Mouse (Mus musculus) spleen, postnatal 14 days (tissue): Measurements from ENCODE around the gene Pop4.
"Not testable (repeated sequence)": the region's sequence is repeated elsewhere in the genome, so short reads cannot be mapped to it uniquely, and the experiment has no call there.

Experiments
- DNase-seq, 2 experiments: peaks; one replicate each; pipeline ENCODE4 v3.0.0; 2021 to 2022; ENCODE audit warnings: low spot score in 2 of 2

The Pop4 gene

GRCm38 (mm10) chr7:38270703-38271510 is at the start of gene Pop4:
Gene Pop4 (minus strand): TSS chr7:38271423.
- peak; percentile 69 to 86 for DNase-seq

DNA sequence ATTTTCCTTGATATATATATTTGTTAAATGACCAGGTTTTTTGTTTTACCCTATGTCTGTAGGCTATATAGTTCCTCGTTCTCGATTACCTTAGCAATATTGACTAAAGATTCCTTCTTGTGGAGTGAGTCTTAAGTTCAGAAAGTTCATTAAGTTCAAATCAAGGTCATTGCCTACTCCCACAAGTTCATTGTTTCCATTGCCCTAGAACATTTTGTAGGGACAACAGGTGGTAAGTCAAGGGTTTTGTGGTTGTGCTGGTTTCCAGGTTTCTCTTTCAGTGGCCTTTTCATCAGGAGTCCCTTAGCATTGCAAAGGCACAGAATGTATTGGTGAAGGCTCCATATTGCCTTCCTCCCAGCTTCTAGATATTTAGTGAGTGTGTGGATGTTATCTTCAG is 49.4 kb upstream of the Pop4 start:
- DNase-seq, result no peak

DNA sequence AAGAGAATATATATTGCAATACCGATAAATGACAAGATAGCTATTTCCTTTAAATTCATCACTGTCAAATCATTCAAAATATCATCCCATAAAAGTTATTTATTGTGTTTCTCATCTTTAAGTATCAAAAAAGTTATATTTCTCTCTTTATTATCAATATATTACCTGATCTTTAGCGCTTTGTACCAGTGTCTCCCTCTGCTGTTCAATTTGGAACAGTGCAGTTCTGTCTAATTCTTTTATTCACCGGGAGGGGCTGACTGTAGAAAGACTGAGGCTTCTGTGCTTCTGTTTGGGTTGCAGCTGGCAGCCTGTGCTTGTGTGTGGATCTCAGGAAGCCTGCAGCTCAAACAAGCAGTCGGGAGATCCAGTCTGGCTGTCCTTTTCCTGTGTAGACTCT is 11.0 kb upstream of the Pop4 start:
- not testable (repeated sequence) for DNase-seq

- no peak for DNase-seq
Measured at GRCm38 (mm10) chr7:38272551-38272950, 1.3 kb upstream of the Pop4 start.

DNA sequence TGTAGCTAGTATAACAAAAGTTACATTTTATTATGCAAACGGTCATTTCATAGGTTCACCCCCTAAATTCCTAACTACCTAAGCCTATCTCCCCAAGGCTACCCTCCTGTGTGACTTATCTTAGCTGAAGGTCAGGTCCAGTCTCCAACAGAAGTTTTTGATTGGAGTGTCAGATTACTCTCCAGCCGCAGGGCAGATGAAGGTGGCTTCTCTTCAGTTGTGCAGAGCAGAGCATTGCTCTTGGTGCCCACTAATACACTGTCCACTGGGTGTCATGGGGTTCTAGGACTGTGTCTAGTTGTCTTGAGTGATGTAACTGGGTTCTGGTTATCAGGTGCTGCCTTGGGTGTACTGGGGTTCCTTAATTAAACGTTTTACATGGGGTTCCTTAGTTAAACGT is 636 bp upstream of the Pop4 start:
- no peak for DNase-seq

- DNase-seq, result no peak
Measured at GRCm38 (mm10) chr7:38271511-38271811, 238 bp upstream of the Pop4 start.

DNA sequence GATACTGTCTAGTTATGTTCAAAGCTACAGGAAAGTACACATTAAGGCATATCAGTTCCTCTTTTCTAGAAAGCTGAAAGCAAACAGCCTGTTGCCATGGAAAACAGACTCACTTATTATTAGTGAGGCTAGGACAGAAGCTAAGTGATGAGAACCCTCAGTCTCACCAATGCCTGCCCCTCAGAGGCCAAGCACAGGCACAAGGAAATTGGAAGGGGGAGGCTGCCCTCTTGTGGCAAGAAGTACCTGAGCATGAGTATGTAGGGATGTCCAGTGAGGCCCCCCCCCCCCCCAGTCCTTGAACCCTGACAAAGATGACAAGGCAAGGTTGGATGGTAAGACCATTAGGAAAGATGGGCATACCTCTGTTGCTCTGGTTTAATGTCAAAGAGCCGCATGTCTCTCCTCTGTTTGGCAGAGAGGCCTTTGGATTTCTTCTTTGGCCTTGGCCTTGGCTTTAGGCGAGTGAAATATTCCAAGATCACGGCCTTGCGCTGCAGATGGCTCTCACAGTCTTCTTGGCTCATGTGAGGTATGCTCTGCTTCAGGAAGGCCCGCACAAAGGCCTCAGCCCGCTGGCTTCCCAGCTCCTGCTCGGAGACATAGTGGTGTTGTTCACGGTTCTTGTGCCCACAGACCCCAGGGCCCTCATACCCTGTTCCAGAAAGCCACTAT is 4.1 kb downstream of the Pop4 start:
- DNase-seq, result peak in 1 of 2 experiments; percentile 7

DNA sequence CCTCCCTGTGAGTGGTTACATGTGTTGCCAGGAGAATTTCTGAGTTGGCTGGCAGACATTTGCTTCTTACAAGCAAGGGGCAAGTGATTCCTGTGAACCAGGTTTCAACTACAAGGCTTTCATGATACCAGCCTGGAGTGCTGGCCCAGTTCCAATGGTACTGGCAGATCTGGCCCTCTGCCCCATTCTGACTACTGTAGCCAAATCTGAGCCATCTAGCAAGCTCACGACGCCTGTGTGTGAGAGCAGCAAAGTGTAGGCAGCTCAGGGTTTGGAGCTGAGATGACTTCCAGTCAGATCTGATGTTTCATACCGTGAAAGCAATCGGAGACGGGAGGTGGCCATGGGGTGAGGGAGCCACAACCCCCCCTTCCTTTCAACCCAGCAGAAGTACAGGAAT is 8.8 kb downstream of the Pop4 start:
- no peak for DNase-seq

GRCm38 (mm10) chr7:38259631-38260030 is 11.6 kb downstream of the Pop4 start:
- DNase-seq, result no peak

DNA sequence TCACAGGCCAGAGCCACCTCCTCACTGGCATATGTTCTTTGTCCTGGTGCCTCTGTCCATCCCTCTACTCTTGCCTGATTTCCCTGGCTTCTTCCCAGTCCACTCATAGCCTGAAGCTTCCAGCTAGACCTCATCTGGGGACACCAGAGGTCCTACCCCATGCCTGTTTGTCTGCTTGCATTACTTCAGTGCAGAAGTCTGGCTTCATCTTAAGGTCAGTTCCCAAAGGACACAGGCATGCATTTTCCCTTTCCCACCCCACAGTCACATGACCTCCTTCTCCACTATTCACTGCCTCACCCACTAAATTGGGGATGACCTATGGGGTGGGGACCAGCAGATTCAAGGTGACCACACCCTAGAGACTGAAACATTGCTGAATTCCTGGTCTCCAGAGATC is 17.8 kb downstream of the Pop4 start:
- no peak for DNase-seq

- DNase-seq, result no peak
Measured at GRCm38 (mm10) chr7:38251494-38252216, 19.6 kb downstream of the Pop4 start.

DNA sequence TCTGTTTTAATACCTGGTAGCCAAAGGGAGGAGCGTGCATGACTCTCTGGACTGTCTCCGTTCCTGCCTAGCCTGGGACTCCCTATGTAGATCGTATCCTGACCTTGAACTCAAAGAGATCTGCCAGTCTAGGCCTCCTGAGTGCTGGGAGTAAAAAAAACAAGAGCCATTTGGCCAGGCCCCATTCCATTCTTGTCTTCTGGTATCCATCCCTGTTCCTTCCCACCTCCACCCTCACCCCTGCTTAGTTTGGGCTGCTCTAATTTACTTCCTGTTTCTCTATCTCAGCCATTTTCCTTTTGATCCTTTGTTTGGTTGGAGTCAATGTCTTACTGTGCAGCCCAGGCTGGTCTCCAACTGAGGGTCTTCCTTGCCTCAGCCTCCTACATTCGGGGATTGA is 28.8 kb downstream of the Pop4 start:
- no peak for DNase-seq

GRCm38 (mm10) chr7:38237140-38237539 is 34.1 kb downstream of the Pop4 start:
- no peak for DNase-seq

- DNase-seq, result no peak
Measured at GRCm38 (mm10) chr7:38236400-38237105, 34.7 kb downstream of the Pop4 start.

DNA sequence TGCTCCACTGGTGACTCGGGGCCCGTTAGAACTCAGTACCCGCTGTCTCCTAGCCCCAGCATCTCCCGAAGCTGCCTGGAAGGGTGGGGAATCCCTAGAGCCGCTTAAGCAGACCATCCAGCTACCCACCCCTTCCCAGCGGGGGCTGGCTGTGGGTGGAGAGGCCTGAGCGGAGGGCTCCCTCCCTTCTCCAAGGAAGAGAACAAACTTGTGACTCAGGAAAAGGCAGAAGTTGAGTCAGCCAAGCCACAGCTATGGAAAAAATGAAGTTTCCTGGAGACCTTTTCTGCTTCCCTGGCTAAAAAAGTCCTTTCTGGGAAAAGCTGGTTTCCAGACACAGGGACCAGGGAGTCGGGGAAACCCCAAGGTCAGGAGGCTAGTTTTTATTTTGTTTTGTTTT is 40.9 kb downstream of the Pop4 start:
- no peak for DNase-seq

DNA sequence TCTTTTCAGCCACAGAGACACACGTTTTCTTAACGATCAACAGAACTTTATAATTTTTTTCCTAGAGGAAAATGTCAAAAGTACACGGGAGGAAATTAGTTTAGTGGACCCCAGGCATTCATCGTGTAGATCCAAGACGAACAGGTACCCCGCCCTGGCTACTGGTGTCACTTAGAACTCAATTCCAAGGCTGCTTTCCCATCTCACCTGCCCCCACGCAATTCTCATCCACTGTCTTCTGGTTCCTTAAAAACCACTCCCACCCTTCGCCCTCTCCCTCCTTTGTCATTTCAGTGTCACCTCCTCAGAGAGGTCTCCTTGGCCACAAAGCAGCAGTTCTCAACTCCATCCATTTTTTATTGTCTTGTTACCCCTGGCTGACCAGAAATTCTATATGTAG is 42.9 kb downstream of the Pop4 start:
- DNase-seq, result no peak

DNA sequence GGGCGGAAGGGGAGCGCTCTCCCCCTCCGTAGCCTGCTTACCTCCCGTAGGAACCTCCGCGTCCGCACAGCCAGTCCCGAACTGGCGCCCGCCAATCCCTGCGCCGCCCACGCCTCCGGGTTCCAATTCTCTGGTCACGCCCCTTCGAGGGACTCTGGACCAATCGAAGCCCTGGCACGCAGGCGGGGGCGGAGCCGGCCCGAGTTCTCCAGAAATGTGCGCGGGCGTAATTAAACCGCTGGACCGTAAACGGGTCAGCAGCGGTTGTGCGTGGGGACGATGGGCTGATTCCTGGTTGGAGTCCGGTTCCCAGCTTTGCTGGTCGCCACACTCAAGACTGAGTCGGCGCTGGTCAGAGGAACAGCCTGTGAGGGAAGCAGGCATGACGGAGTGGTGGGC is 43.3 kb downstream of the Pop4 start, which contains the start of gene Plekhf1:
TSS of gene Plekhf1 (minus strand) at position 117 of the 399 bp plus-strand sequence.
- DNase-seq, result peak; percentile 50 to 54

- DNase-seq, result no peak
Measured at GRCm38 (mm10) chr7:38227181-38227899, 43.9 kb downstream of the Pop4 start.

DNA sequence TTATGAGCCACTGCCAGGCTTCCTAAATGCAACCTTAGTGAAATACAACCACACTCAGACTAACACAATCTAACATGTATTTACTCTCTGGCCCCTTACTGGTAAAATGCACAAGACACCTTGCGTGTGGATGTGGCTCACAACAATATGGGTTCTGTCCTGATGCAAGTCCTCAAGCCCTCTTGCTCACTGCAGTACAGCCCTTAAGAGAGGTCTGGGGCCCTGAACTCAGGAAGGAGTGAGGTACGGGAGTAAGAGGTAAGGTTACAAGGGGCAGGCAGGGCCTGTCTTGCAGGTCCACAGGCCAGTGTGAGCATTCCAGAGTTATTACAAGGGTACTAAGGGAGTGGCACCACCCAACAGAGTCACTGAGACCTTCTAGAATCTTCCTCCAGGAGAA is 45.0 kb downstream of the Pop4 start:
- DNase-seq, result no peak

DNA sequence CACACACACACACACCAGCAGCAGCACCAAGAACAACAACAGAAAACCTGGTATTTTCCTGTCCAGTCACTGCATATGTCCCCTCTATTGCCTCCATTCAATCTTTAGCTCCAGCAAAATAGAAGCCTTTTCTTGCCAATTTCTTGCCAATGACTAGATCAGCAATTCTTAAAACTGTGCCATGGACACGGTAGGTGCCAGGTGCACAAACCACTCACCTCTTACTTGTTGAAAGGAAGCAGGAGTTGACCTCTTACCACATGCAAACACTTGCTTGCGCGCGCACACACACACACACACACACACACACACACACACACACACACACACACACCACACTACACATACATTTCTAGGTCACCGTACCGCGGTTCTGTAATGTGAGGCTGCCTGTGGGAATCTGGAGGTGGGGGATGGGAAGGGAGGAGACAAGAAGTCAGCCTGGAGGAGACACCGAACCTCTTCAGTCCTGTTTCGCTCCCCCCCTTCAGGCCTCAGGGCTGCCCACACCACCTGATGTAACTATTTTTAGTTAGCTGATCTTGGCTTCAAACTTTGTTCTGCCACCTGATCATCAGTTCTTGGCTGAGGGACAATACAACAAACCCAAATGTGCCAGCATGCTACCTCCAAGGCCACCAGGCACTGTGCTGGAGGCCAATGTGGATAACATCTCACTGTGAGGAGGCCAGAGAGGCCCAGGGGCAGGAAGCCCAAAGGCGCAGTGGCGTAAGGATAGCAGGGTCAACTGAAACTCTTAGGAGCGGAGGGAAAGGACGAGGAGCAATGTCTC is 46.5 kb downstream of the Pop4 start:
- DNase-seq, result no peak

DNA sequence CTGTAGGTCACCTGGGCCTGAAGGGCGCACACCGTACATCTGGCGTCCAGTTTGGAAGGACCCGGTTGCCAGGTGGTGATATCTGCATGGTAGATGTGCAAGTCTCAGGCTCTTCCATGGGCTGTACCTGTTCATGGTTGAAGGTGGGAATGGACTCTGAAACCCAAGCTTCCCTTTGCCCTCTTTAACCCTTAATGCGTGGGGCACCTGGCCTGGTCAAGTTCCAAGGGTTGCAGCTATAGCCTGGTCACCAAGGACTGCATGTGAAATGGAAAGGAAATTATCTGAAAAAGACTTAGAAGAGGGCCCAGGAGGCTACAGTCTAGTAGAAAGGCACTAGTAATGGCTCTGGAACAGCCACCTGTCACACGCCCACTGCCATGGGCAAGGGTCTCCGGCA is 50.4 kb downstream of the Pop4 start:
- no peak for DNase-seq
